8 mouse cellular contexts compared by ENCODE assay signal in genomic region chr17:47921136-47921665, GRCm38 (mm10). TPM values are rescaled to one million over a fixed set of nuclear protein-coding genes. Genes with fewer than 3 reads are reported as not detected.
DNase-seq lines count a peak whose midpoint lies in the region; ATAC-seq and TF ChIP-seq lines count a peak whose summit lies in the region.
"Had no signal": no experiment of that assay in that cellular context is flagged by ENCODE, and none has a peak within 500 bp of the region (broad histone marks: within the 10 kb centered on the region; RNA-seq: fewer than 3 reads in every experiment).

No protein-coding gene starts in this region.

- WGBS in hindbrain, embryonic 16.5 days, result 40% methylated on average over 4 of the region's 4 CpGs
- 36% methylated on average over 4 of the region's 4 CpGs for WGBS in midbrain, embryonic 13.5 days

- H3K9ac ChIP-seq in hindbrain, embryonic 16.5 days (ENCODE audit: low read depth, low read length), result no peak overlapping the region
- peak overlapping the region; percentile 94 for H3K9ac ChIP-seq in midbrain, embryonic 13.5 days (replicated peaks)

- no peak overlapping the region for H3K27ac ChIP-seq in brown adipose tissue, adult 24 weeks (replicated peaks; ENCODE audit: low read depth, low read length)
- H3K27ac ChIP-seq in hindbrain, embryonic 16.5 days (ENCODE audit: low read depth, low read length), result no peak overlapping the region
- no peak overlapping the region for H3K27ac ChIP-seq in midbrain, embryonic 13.5 days
- H3K27ac ChIP-seq in gastrocnemius, adult 2 months, result no peak overlapping the region

- H3K36me3 ChIP-seq in hindbrain, embryonic 16.5 days (ENCODE audit: control insufficient read depth, insufficient read depth, low read length), result no peaks in the 10 kb centered on the region
- no peaks in the 10 kb centered on the region for H3K36me3 ChIP-seq in midbrain, embryonic 13.5 days

- H3K4me1 ChIP-seq in brown adipose tissue, adult 24 weeks (ENCODE audit: control insufficient read depth, insufficient read depth, insufficient read length, low read length), result peaks cover 20% of the 10 kb centered on the region
- H3K4me1 ChIP-seq in hindbrain, embryonic 16.5 days (ENCODE audit: control insufficient read depth, insufficient read depth, low read depth, low read length), result peaks cover 21% of the 10 kb centered on the region
- peaks cover 88% of the 10 kb centered on the region for H3K4me1 ChIP-seq in midbrain, embryonic 13.5 days (replicated peaks)

- peak overlapping the region; percentile 95 for H3K4me2 ChIP-seq in hindbrain, embryonic 16.5 days (ENCODE audit: low read length)
- H3K4me2 ChIP-seq in midbrain, embryonic 13.5 days (replicated peaks), result peak overlapping the region; percentile 93

- intact Hi-C loops in gastrocnemius, adult 2 months (cut with DNase I), result loop anchor here (5.0 kb wide), 1 partner anchor 49 kb away; no protein-coding TSS in a partner anchor
- intact Hi-C loops in left cerebral cortex, postnatal 14 days (cut with DNase I), result loop anchor here (5.0 kb wide), 2 partner anchors 44 to 176 kb away; no protein-coding TSS in a partner anchor

- peaks cover 35% of the 10 kb centered on the region for H3K27me3 ChIP-seq in hindbrain, embryonic 16.5 days (replicated peaks; ENCODE audit: control insufficient read depth, insufficient read depth, low read length)
- peaks cover 21% of the 10 kb centered on the region; the same call in 1 of the 2 replicates for H3K27me3 ChIP-seq in midbrain, embryonic 13.5 days

- H3K4me3 ChIP-seq in brown adipose tissue, adult 24 weeks (ENCODE audit: insufficient read depth, low read depth, low read length), result peak overlapping the region; percentile 97; the same call in 1 of the 2 replicates
- no peak overlapping the region for H3K4me3 ChIP-seq in hindbrain, embryonic 16.5 days (ENCODE audit: low read length)
- H3K4me3 ChIP-seq in midbrain, embryonic 13.5 days (replicated peaks), result peak overlapping the region; percentile 86
- H3K4me3 ChIP-seq in gastrocnemius, adult 2 months, result no peak overlapping the region

- TF ChIP-seq CTCF in gastrocnemius, adult 2 months (IDR thresholded peaks at IDR 0.05), result no peak

- no peak for ATAC-seq in hindbrain, embryonic 16.5 days
- no peak for ATAC-seq in midbrain, embryonic 13.5 days

- DNase-seq in ES-CJ7 (ENCODE audit: low read depth, low spot score), result peak; percentile 92
- DNase-seq in gastrocnemius, adult 2 months, result no peak
- DNase-seq in frontal cortex, adult 2 months (ENCODE audit: extremely low spot score in 1 of 2, low spot score in 1 of 2), result no peak
- no peak for DNase-seq in left cerebral cortex, postnatal 14 days (ENCODE audit: low spot score in 2 of 2)
- DNase-seq: right cerebral cortex, postnatal 4 days had no signal

- H3K9me3 ChIP-seq in hindbrain, embryonic 16.5 days (ENCODE audit: control insufficient read depth, low read length), result no peaks in the 10 kb centered on the region
- no peaks in the 10 kb centered on the region for H3K9me3 ChIP-seq in midbrain, embryonic 13.5 days

RNA-seq across cellular contexts. Expression of gene Foxp4, which starts 3.2 kb away (rescaled TPM):
- 8.5 and 9.2 TPM in 2 replicates for polyA plus RNA-seq in brown adipose tissue, adult 24 weeks (2012; ENCODE audit: insufficient read depth, insufficient read length, missing spikeins)
- 27.4 and 31.8 TPM in 2 replicates for polyA plus RNA-seq in hindbrain, embryonic 16.5 days (2015; fragmentation: Nextera tagmentation; extraction: Ambion mirVana)
- 16.0 and 25.2 TPM in 2 replicates for polyA plus RNA-seq in midbrain, embryonic 13.5 days (2015; fragmentation: Nextera tagmentation; extraction: Ambion mirVana)
- 1 to 10 TPM; 7.3 to 7.9 TPM for total RNA-seq in gastrocnemius, adult 2 months (2021)
- 41.7 and 50.1 TPM in 2 replicates for polyA plus RNA-seq in frontal cortex, adult 2 months (2012; rRNA removed)
- 10 to 100 TPM; 43.1 to 55.1 TPM for total RNA-seq in left cerebral cortex, postnatal 14 days (2021)

Comparison
In these comparisons a context has a peak if more than half of its experiments do, and no peak if none do; other contexts are left out.
1. H3K4me3 ChIP-seq: peak in brown adipose tissue, adult 24 weeks (single experiment) and midbrain, embryonic 13.5 days (single experiment); none in hindbrain, embryonic 16.5 days (single experiment) and gastrocnemius, adult 2 months (single experiment).